Mouse (Mus musculus) neural tube, embryonic 15.5 days (tissue): ENCODE measurements around the gene Nfe2. TPM values are rescaled to one million over a fixed set of nuclear protein-coding genes. Genes with fewer than 3 reads are reported as not detected.
"Not testable (repeated sequence)": the region's sequence is repeated elsewhere in the genome, so short reads cannot be mapped to it uniquely, and the experiment has no call there.

Experiments
- ATAC-seq: fragments of 200-750 bp; cut with Nextera tagmentation; 2 replicates; pipeline ENCODE4 v1.8.0; 2017; ENCODE audit warnings: mild to moderate bottlenecking, moderate TSS enrichment, moderate library complexity; ENCODE audit not compliant: low FRiP score
- H3K27ac ChIP-seq: fragments of 300-500 bp; sonication (generic); replicated peaks from 2 replicates; pipeline ENCODE4 v1.5.1; 2015; ENCODE audit warnings: mild to moderate bottlenecking, inconsistent platforms
- H3K27me3 ChIP-seq: fragments of 300-500 bp; sonication (generic); replicated peaks from 2 replicates; pipeline ENCODE4 v1.6.1; 2015; ENCODE audit warnings: inconsistent platforms
- H3K36me3 ChIP-seq: fragments of 300-500 bp; sonication (generic); 2 replicates; pipeline ENCODE4 v1.6.1; 2015; ENCODE audit warnings: inconsistent platforms
- H3K4me1 ChIP-seq: fragments of 300-500 bp; sonication (generic); 2 replicates; pipeline ENCODE4 v1.6.1; 2015; ENCODE audit warnings: inconsistent platforms
- H3K4me2 ChIP-seq: fragments of 300-500 bp; sonication (generic); 2 replicates; pipeline ENCODE4 v1.6.1; 2015; ENCODE audit warnings: inconsistent platforms, mild to moderate bottlenecking, moderate library complexity
- H3K4me3 ChIP-seq: fragments of 300-500 bp; sonication (generic); replicated peaks from 2 replicates; pipeline ENCODE4 v1.5.1; 2015; ENCODE audit warnings: mild to moderate bottlenecking, inconsistent platforms
- H3K9ac ChIP-seq: fragments of 300-500 bp; sonication (generic); replicated peaks from 2 replicates; pipeline ENCODE4 v1.6.1; 2015; ENCODE audit warnings: mild to moderate bottlenecking, inconsistent platforms
- H3K9me3 ChIP-seq: fragments of 300-500 bp; sonication (generic); replicated peaks from 2 replicates; pipeline ENCODE4 v1.6.1; 2016; ENCODE audit warnings: inconsistent platforms
- WGBS: fragments of 180-500 bp; shearing (Covaris S2); methylation state at CpG from one replicate; pipeline ENCODE4 v1.1.7; 2015; ENCODE audit warnings: mixed read lengths; 5-methylcytosine and 5-hydroxymethylcytosine counted together
- polyA plus RNA-seq: library from polyadenylated mRNA; unstranded; fragments of >200 nt; fragmentation: Nextera tagmentation; extraction: Ambion mirVana; gene quantifications from 2 replicates; pipeline ENCODE4 v1.2.1, GENCODE M21; 2015

Nfe2 gene
- polyA plus RNA-seq, 1 experiment from 2014 or later: 0.99 TPM

DNA sequence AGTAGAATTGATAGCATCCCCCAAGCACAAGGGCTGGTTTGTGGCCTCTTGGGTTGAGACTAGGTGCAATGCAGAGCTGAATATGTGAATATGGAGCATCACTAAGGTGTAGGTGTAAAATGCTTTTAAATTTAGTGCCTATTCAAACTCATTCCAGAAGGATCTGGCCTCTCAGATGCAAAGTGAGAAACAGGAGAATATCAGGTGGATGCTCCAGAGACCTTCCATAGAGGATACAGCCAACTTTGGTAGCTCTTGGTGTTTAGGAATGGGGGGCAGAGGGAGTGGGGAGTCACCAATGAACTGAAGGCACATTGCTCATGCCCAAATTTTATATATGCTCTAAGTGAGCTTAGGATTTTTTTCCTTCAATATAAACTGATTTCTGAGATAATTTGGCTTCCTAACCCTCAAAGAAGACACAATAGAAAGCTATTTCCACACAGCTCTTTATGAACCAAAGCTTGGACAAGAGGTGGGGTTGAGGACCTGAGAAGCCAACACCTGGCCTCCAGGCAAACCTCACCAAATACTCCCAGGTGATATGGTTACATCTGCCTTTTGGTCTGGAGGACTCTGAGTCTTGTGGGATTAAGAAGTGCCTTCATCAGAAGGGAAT, 10.3 kb downstream of the Nfe2 start:
- H3K9me3 ChIP-seq: no peaks in the 10 kb centered on the region
- H3K4me1 ChIP-seq: peaks cover 20% of the 10 kb centered on the region
- H3K4me2 ChIP-seq: no peak overlapping the region
- no peak overlapping the region for H3K9ac ChIP-seq
- no peak for ATAC-seq
- H3K4me3 ChIP-seq: no peak overlapping the region
- H3K36me3 ChIP-seq: peaks cover 52% of the 10 kb centered on the region
- no peaks in the 10 kb centered on the region for H3K27me3 ChIP-seq
- H3K27ac ChIP-seq: no peak overlapping the region; the same call in 1 of the 2 replicates

DNA sequence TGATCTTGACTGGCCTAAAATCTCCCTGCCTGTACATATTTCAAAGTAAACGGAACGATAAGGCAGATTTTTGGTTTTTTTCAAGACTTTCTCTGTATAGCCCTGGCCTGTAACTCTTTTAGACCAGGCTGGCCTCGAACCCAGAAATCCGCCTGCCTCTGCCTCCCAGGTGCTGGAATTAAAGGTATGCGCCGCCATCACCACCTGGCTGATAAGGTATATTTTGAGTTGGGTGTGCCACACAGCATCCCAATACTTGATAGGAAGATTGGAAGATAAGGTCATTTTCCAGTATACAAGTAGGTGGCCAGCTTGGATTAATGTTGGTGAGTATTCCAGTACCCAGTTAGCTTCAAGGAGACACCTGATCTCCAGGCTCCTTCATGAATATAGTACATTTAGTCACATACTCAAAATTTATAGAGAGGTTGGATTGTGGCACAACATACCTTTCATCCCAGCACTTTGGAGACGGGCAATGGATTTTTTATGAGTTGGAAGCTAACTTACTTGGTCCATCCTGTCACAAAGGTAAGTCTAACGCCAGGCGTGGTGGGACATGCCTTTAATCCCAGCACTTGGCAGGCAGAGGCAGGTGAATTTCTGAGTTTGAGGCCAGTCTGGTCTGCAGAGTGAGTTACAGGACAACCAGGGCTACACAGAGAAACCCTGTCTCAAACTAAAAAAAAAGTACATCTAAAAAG, 11.0 kb downstream of the Nfe2 start:
- no peak for ATAC-seq
- peaks cover 27% of the 10 kb centered on the region for H3K4me1 ChIP-seq
- 91% methylated on average over 9 of the region's 9 CpGs for WGBS
- no peak overlapping the region for H3K9ac ChIP-seq
- no peak overlapping the region for H3K27ac ChIP-seq
- no peak overlapping the region for H3K4me2 ChIP-seq
- no peaks in the 10 kb centered on the region for H3K9me3 ChIP-seq
- H3K27me3 ChIP-seq: no peaks in the 10 kb centered on the region
- H3K36me3 ChIP-seq: peaks cover 59% of the 10 kb centered on the region
- no peak overlapping the region for H3K4me3 ChIP-seq

DNA sequence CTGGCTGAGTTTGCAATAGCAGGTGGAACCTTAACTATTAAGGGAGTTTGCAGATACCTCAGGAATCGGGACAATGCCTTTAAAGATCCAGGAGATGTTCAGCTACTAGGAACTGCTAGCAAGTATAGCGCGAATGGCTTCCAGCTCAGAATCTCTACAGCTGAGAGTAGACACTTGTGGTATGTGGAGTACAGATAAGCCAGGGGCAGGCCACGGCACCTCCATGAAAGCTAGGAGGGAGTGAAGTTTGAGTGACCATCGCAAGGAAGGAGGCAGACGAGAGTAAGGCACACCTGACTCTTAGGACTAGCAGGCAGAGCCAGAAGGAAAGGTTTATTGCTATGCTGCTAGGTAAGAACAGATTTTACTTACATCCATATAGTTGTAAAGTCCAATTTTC, 12.6 kb downstream of the Nfe2 start:
- Histone ChIP-seq H3K4me2 (no peak overlapping the region), H3K4me3 (no peak overlapping the region), H3K27me3 (no peaks in the 10 kb centered on the region), H3K4me1 (peaks cover 38% of the 10 kb centered on the region), H3K9me3 (no peaks in the 10 kb centered on the region), H3K27ac (no peak overlapping the region), H3K9ac (no peak overlapping the region), H3K36me3 (peaks cover 61% of the 10 kb centered on the region)
- no peak for ATAC-seq
- WGBS: 80% methylated on average over 6 of the region's 6 CpGs

DNA sequence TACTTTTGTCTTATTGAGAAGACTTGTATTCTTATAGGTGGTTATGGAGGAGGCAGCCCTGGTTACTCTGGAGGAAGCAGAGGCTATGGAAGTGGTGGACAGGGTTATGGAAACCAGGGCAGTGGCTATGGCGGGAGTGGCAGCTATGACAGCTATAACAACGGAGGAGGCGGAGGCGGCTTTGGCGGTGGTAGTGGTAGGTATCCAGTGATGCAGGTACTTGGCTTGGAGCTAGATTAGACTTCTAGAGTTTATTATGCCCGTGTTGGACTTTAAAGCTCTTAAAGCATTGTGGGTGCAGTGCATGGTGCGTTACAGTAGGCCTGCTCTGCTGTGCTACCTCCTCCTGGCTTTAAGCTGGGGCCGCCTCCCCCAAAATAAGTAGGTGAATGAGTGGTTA, 15.3 kb downstream of the Nfe2 start:
- ATAC-seq: no peak
- peaks cover 50% of the 10 kb centered on the region for H3K4me1 ChIP-seq
- WGBS: 68% methylated on average over 8 of the region's 8 CpGs

DNA sequence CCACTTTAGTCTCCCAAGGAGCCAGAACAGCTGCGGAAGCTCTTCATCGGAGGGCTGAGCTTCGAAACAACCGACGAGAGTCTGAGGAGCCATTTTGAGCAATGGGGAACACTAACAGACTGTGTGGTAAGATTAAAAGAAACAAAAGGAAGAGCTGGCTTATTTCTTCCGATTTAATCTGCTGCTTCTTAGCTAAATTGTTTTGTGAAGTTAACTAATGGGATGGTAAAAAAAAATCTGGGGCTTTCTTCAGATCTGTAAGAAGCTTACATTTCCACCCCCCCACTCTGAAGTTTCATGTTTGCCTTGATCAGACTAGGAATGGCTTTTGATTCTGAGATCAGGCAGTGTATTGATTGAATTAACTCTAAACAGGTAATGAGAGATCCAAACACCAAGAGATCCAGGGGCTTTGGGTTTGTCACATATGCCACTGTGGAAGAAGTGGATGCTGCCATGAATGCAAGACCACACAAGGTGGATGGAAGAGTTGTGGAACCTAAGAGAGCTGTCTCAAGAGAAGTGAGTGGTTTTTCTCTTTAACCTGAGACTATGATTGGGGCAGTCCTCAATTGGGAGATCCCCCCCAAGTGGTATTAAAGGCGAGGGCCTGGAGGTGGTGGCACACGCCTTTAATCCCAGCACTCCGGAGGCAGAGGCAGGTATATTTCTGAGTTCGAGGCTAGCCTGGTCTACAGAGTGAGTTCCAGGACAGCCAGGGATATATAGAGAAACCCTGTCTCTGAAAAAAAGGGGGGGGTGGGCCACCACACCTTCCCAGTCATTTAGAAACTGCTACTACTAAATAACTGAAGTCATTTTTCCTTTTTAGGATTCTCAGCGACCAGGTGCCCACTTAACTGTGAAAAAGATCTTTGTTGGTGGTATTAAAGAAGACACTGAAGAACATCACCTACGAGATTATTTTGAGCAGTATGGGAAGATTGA, 16.9 kb downstream of the Nfe2 start:
- peak overlapping the region; percentile 66 for H3K4me3 ChIP-seq
- peaks cover 34% of the 10 kb centered on the region for H3K36me3 ChIP-seq
- peaks cover 55% of the 10 kb centered on the region for H3K4me1 ChIP-seq
- H3K4me2 ChIP-seq: peak overlapping the region; percentile 77
- ATAC-seq, H3K9me3 ChIP-seq, H3K27me3 ChIP-seq: not testable (repeated sequence)
- H3K9ac ChIP-seq: peak overlapping the region; percentile 78
- WGBS: 10% methylated on average over 12 of the region's 12 CpGs
- peak overlapping the region; percentile 91 for H3K27ac ChIP-seq

More for the DNA sequence above, 15.3 kb downstream of the Nfe2 start:
- Histone ChIP-seq H3K9me3 (no peaks in the 10 kb centered on the region), H3K36me3 (peaks cover 49% of the 10 kb centered on the region), H3K4me2 (peak overlapping the region; percentile 77), H3K27me3 (no peaks in the 10 kb centered on the region), H3K4me3 (0 out of 2 replicates have a peak overlapping the region, but pooled peaks have one; percentile 2), H3K9ac (peak overlapping the region; percentile 37; the same call in 1 of the 2 replicates), H3K27ac (no peak overlapping the region)

DNA sequence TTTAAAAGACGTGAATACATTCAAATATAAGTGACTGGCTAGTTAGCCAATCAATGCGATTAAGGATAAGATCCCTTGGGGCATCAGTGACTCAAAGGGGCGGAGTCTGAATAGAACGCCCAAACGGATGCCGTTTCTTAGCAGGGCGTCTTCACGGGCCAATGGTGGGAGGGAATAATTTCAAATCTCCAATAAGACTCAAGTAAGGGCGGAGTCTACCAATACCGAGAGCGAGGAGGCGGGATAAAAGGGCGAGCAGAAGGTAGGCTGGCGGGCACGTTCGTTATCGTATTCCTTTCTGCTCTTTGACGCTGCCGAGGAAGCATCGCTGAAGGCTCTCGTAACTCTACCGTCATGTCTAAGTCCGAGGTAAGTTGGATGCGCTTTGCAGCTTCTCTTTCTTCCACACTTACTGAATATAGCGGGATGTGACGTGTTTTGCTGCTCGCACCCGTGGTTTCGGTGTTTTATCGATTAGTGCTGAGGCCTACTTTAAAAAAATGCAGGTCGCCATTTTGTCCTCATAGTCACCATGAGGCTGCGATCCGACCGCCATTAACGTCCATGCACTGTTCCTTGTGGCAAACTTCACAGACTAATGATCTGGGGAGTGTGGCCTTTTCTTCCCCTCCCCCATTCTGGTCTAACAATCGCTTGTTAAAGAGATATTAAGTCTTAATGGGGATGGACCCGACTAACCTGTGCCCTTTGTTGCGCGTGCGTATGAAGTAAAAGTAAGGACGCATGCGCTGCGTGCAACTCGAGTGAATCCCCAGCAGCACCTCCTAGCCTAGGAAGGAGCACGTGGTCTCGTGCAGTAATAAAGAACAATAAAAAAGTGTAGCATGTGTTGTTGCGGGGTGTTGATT, 17.8 kb downstream of the Nfe2 start, which contains the start of gene Hnrnpa1:
Gene Hnrnpa1, plus strand, starts transcription at position 273 of the 869 bp plus-strand sequence.
- WGBS: under 1% methylated on average over 47 of the region's 47 CpGs
- Histone ChIP-seq H3K27ac (peak within 1 kb of the TSS; percentile 91), H3K9ac (peak within 1 kb of the TSS; percentile 78), H3K4me1 (peaks cover 52% of the 10 kb centered on the region), H3K4me2 (peak within 1 kb of the TSS; percentile 78), H3K4me3 (peak within 1 kb of the TSS; percentile 66), H3K36me3 (peaks cover 30% of the 10 kb centered on the region), H3K9me3 (no peaks in the 10 kb centered on the region), H3K27me3 (no peaks in the 10 kb centered on the region)
- peak; percentile 94 for ATAC-seq

DNA sequence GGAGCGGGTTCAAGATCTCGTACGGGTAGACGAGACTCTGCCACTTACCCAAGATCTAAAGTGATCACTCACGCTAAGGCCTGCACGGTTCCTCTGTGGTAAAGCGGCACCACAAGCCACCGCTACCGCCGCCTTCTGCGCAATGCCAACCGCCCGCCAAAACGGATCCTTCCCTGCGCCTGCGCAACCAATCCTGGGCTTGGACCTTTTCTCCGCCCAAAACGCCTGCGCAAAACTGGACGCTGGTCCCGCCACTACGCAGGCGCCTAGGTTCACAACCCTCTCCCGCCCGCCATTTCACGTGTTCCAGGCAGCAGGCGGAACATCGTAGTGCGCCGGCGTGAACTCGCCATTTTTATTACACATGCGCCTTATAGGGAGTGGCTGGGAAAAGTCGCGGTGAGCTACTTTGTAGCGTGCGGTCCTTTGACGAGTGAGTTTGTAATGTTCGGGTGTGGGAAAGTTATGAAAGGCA, 18.5 kb downstream of the Nfe2 start, which contains the start of gene Cbx5:
Gene Cbx5, minus strand, starts transcription at position 132 of the 475 bp plus-strand sequence.
- H3K27ac ChIP-seq: peak within 1 kb of the TSS; percentile 91
- H3K4me2 ChIP-seq: peak within 1 kb of the TSS; percentile 78
- ATAC-seq: peak; percentile 93
- peaks cover 47% of the 10 kb centered on the region for H3K4me1 ChIP-seq
- peaks cover 29% of the 10 kb centered on the region for H3K36me3 ChIP-seq
- no peaks in the 10 kb centered on the region for H3K27me3 ChIP-seq
- H3K9me3 ChIP-seq: no peaks in the 10 kb centered on the region
- peak within 1 kb of the TSS; percentile 78 for H3K9ac ChIP-seq
- under 1% methylated on average over 39 of the region's 39 CpGs for WGBS
- H3K4me3 ChIP-seq: peak within 1 kb of the TSS; percentile 66

DNA sequence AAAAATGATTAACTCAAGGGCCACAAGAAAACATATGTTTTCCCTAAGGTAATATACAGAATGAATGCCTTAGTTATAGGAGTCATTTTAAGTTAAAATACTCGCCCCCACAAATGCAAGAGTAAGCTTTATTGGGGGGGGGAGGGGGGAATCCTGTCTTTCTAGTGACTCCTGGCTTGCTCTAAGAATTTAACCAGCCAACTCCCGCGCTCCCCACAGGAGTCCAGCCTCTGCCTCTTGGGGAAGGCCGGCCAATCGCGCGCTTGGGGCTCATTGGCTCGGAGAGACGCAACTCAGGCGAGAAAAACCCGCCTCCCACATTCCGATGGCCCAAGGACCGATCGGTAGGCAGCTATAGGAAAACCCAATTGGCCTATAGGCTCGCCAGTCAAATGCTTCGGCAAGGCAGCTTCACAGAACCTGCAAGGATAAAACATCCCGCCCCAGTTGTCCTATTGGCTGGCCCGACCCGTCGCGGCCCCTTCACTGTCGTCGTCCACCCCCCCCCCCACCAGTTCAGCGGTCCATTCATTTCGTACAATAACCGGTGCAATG, 19.0 kb downstream of the Nfe2 start:
- WGBS: 0% methylated on average over 26 of the region's 26 CpGs
- Histone ChIP-seq H3K4me3 (peak overlapping the region; percentile 66), H3K9ac (peak overlapping the region; percentile 57), H3K9me3 (no peaks in the 10 kb centered on the region), H3K4me1 (peaks cover 47% of the 10 kb centered on the region), H3K4me2 (peak overlapping the region; percentile 78), H3K27ac (peak overlapping the region; percentile 91), H3K36me3 (peaks cover 30% of the 10 kb centered on the region), H3K27me3 (no peaks in the 10 kb centered on the region)
- ATAC-seq: peak; percentile 86

DNA sequence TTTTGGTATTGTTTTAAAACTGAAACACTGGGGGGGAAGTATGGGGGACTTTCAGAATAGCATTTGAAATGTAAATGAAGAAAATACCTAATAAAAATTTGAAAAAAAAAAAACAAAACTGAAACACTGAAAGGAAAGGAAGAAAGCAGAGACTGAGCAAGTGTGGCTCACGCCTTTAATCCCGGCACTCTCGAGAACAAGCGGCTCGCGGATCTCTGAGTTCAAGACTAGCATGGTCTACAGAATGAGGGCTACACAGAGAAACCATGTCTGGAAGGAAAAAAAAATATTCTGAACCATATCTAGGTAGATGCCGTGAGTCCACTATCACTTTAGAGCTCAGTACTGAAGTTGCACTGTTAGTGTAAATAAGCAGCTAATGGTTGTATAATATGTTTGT, 20.9 kb downstream of the Nfe2 start:
- Histone ChIP-seq H3K36me3 (peaks cover 12% of the 10 kb centered on the region), H3K9me3 (no peaks in the 10 kb centered on the region), H3K4me3 (no peak overlapping the region), H3K27ac (no peak overlapping the region), H3K9ac (no peak overlapping the region), H3K4me1 (peaks cover 29% of the 10 kb centered on the region), H3K4me2 (no peak overlapping the region), H3K27me3 (no peaks in the 10 kb centered on the region)
- 94% methylated on average over 7 of the region's 7 CpGs for WGBS
- ATAC-seq: no peak

DNA sequence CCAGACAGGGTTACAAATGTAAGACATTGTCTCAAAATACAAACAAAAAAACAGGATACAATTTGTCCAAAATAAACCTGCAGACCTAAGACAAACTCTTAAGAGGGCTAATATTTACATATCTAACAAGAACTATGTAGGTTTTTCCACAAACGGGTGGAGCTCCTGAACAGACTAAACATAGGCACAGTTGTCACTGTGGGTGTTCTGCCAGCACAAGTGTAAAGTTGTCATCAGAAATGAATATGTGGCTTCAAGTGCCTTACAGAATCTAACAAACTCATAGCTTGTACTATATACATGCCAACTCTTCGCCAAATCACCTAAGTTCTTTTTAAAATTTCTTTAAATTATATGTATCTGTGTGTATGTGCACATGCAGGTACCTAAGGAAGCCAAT, 25.1 kb downstream of the Nfe2 start:
- Histone ChIP-seq H3K4me2 (no peak overlapping the region), H3K36me3 (peaks cover 9% of the 10 kb centered on the region; the same call in 1 of the 2 replicates), H3K27me3 (no peaks in the 10 kb centered on the region), H3K9me3 (no peaks in the 10 kb centered on the region), H3K9ac (no peak overlapping the region), H3K27ac (no peak overlapping the region), H3K4me1 (peaks cover 7% of the 10 kb centered on the region), H3K4me3 (no peak overlapping the region)
- ATAC-seq: no peak
- WGBS: 93% methylated on average over 2 of the region's 2 CpGs
